Mouse (Mus musculus): Measurements from ENCODE around the gene Fam124a. TPM values are rescaled to one million over a fixed set of nuclear protein-coding genes. Genes with fewer than 3 reads are reported as not detected.
"Not testable (repeated sequence)": the region's sequence is repeated elsewhere in the genome, so short reads cannot be mapped to it uniquely, and the experiment has no call there.

Fam124a gene
- polyA plus RNA-seq, 1 experiment from 2014 or later, result 3.4 TPM

- Histone ChIP-seq H3K36me3 (no peaks in the 10 kb centered on the region), H3K27ac (no peak overlapping the region), H3K4me3 (replicated peaks) (no peak overlapping the region), H3K4me2 (no peak overlapping the region), H3K4me1 (replicated peaks) (peaks cover 22% of the 10 kb centered on the region), H3K27me3 (peaks cover 34% of the 10 kb centered on the region), H3K9ac (no peak overlapping the region), H3K9me3 (replicated peaks) (no peaks in the 10 kb centered on the region)
- ATAC-seq (ENCODE audit: low read depth) (no peak), DNase-seq (no peak)
- 82% methylated on average over 4 of the region's 4 CpGs for WGBS (ENCODE audit: insufficient replicate concordance)
Observed at GRCm38 (mm10) chr14:62552771-62553170, 2.8 kb upstream of the Fam124a start.

- no peak overlapping the region for H3K4me2 ChIP-seq
- no peak overlapping the region for H3K4me3 ChIP-seq (replicated peaks)
- DNase-seq (no peak), ATAC-seq (ENCODE audit: low read depth) (no peak)
- no peaks in the 10 kb centered on the region for H3K36me3 ChIP-seq
- H3K4me1 ChIP-seq (replicated peaks), result peaks cover 22% of the 10 kb centered on the region
- no peaks in the 10 kb centered on the region for H3K9me3 ChIP-seq (replicated peaks)
- 64% methylated on average over 5 of the region's 5 CpGs for WGBS (ENCODE audit: insufficient replicate concordance)
- peaks cover 36% of the 10 kb centered on the region for H3K27me3 ChIP-seq
- no peak overlapping the region for H3K27ac ChIP-seq
- no peak overlapping the region for H3K9ac ChIP-seq
Observed at GRCm38 (mm10) chr14:62553786-62554185, 1.8 kb upstream of the Fam124a start.

- ATAC-seq (ENCODE audit: low read depth) (peak; percentile 42), DNase-seq (no peak)
- peak overlapping the region; percentile 70 for H3K9ac ChIP-seq
- peak overlapping the region; percentile 63 for H3K27ac ChIP-seq
- H3K4me3 ChIP-seq (replicated peaks), result peak overlapping the region; percentile 65
- H3K36me3 ChIP-seq, result no peaks in the 10 kb centered on the region
- 7% methylated on average over 38 of the region's 38 CpGs for WGBS (ENCODE audit: insufficient replicate concordance)
- no peaks in the 10 kb centered on the region for H3K9me3 ChIP-seq (replicated peaks)
- H3K4me2 ChIP-seq, result peak overlapping the region; percentile 82
- peaks cover 36% of the 10 kb centered on the region for H3K27me3 ChIP-seq
- H3K4me1 ChIP-seq (replicated peaks), result peaks cover 22% of the 10 kb centered on the region
Observed at GRCm38 (mm10) chr14:62555840-62556810, 588 bp downstream of the Fam124a start.

- no peak for DNase-seq
Observed at GRCm38 (mm10) chr14:62557111-62557510, 1.6 kb downstream of the Fam124a start.

GRCm38 (mm10) chr14:62561875-62562748 lies 6.6 kb downstream of the Fam124a start:
- Histone ChIP-seq H3K27ac (no peak overlapping the region), H3K4me3 (replicated peaks) (no peak overlapping the region), H3K4me2 (no peak overlapping the region), H3K4me1 (replicated peaks) (no peaks in the 10 kb centered on the region), H3K9me3 (replicated peaks) (no peaks in the 10 kb centered on the region), H3K27me3 (peaks cover 11% of the 10 kb centered on the region), H3K9ac (no peak overlapping the region), H3K36me3 (no peaks in the 10 kb centered on the region)
- no peak for DNase-seq
- WGBS (ENCODE audit: insufficient replicate concordance), result 55% methylated on average over 17 of the region's 17 CpGs
- ATAC-seq (ENCODE audit: low read depth), result no peak

More at GRCm38 (mm10) chr14:62557111-62557510, 1.6 kb downstream of the Fam124a start:
- no peak for ATAC-seq (ENCODE audit: low read depth)
- Histone ChIP-seq H3K4me2 (peak overlapping the region; percentile 82; the same call in 1 of the 2 replicates), H3K27me3 (peaks cover 39% of the 10 kb centered on the region), H3K9ac (no peak overlapping the region), H3K9me3 (replicated peaks) (no peaks in the 10 kb centered on the region), H3K4me3 (replicated peaks) (peak overlapping the region; percentile 65), H3K36me3 (no peaks in the 10 kb centered on the region), H3K4me1 (replicated peaks) (peaks cover 22% of the 10 kb centered on the region), H3K27ac (no peak overlapping the region)
- 60% methylated on average over 3 of the region's 3 CpGs for WGBS (ENCODE audit: insufficient replicate concordance)

GRCm38 (mm10) chr14:62563679-62564078 lies 8.1 kb downstream of the Fam124a start:
- Histone ChIP-seq H3K4me3 (replicated peaks) (no peak overlapping the region), H3K27ac (no peak overlapping the region), H3K9ac (no peak overlapping the region), H3K4me2 (no peak overlapping the region), H3K27me3 (0 out of 2 replicates have a peak, but pooled peaks cover 6% of the 10 kb centered on the region), H3K36me3 (no peaks in the 10 kb centered on the region), H3K9me3 (replicated peaks) (no peaks in the 10 kb centered on the region), H3K4me1 (replicated peaks) (no peaks in the 10 kb centered on the region)
- WGBS (ENCODE audit: insufficient replicate concordance), result 84% methylated on average over 7 of the region's 7 CpGs
- no peak for ATAC-seq (ENCODE audit: low read depth)
- DNase-seq, result no peak

GRCm38 (mm10) chr14:62566821-62567220 lies 11.3 kb downstream of the Fam124a start, which contains the start of gene Gm4131:
TSS of gene Gm4131 (minus strand) at chr14:62566921.
- H3K4me3 ChIP-seq (replicated peaks); H3K27ac ChIP-seq; H3K36me3 ChIP-seq; DNase-seq; H3K4me1 ChIP-seq (replicated peaks); H3K4me2 ChIP-seq; H3K27me3 ChIP-seq; ATAC-seq (ENCODE audit: low read depth); H3K9me3 ChIP-seq (replicated peaks); H3K9ac ChIP-seq: not testable (repeated sequence)
- WGBS (ENCODE audit: insufficient replicate concordance), result 68% methylated on average over 9 of the region's 9 CpGs

GRCm38 (mm10) chr14:62569463-62569862 lies 13.9 kb downstream of the Fam124a start:
- no peaks in the 10 kb centered on the region for H3K9me3 ChIP-seq (replicated peaks)
- H3K4me1 ChIP-seq (replicated peaks), result no peaks in the 10 kb centered on the region
- no peak overlapping the region for H3K9ac ChIP-seq
- DNase-seq (no peak), ATAC-seq (ENCODE audit: low read depth) (no peak)
- no peaks in the 10 kb centered on the region for H3K27me3 ChIP-seq
- WGBS (ENCODE audit: insufficient replicate concordance), result 76% methylated on average over 5 of the region's 5 CpGs
- no peak overlapping the region for H3K4me3 ChIP-seq (replicated peaks)
- H3K27ac ChIP-seq, result no peak overlapping the region
- H3K36me3 ChIP-seq, result no peaks in the 10 kb centered on the region
- H3K4me2 ChIP-seq, result no peak overlapping the region

- Histone ChIP-seq H3K9ac (no peak overlapping the region), H3K36me3 (no peaks in the 10 kb centered on the region), H3K4me1 (replicated peaks) (no peaks in the 10 kb centered on the region), H3K4me3 (replicated peaks) (no peak overlapping the region), H3K27me3 (peaks cover 4% of the 10 kb centered on the region; the same call in 1 of the 2 replicates), H3K4me2 (no peak overlapping the region), H3K27ac (no peak overlapping the region), H3K9me3 (replicated peaks) (no peaks in the 10 kb centered on the region)
- ATAC-seq (ENCODE audit: low read depth), result no peak
- no peak for DNase-seq
- 41% methylated on average over 4 of the region's 4 CpGs for WGBS (ENCODE audit: insufficient replicate concordance)
Observed at GRCm38 (mm10) chr14:62570299-62570698, 14.8 kb downstream of the Fam124a start.

- no peaks in the 10 kb centered on the region for H3K4me1 ChIP-seq (replicated peaks)
- no peak for DNase-seq
- H3K9ac ChIP-seq, result no peak overlapping the region
- no peak overlapping the region for H3K4me2 ChIP-seq
- H3K27me3 ChIP-seq, result peaks cover 4% of the 10 kb centered on the region; the same call in 1 of the 2 replicates
- no peaks in the 10 kb centered on the region for H3K9me3 ChIP-seq (replicated peaks)
- no peaks in the 10 kb centered on the region for H3K36me3 ChIP-seq
- no peak overlapping the region for H3K27ac ChIP-seq
- WGBS (ENCODE audit: insufficient replicate concordance), result 5% methylated on average over 2 of the region's 3 CpGs
- no peak overlapping the region for H3K4me3 ChIP-seq (replicated peaks)
- ATAC-seq (ENCODE audit: low read depth), result no peak
Observed at GRCm38 (mm10) chr14:62573454-62573853, 17.9 kb downstream of the Fam124a start.

- no peaks in the 10 kb centered on the region for H3K4me1 ChIP-seq (replicated peaks)
- H3K27me3 ChIP-seq, result peaks cover 4% of the 10 kb centered on the region; the same call in 1 of the 2 replicates
- ATAC-seq (ENCODE audit: low read depth) (no peak), DNase-seq (no peak)
- H3K4me3 ChIP-seq (replicated peaks), result no peak overlapping the region
- no peak overlapping the region for H3K9ac ChIP-seq
- no peaks in the 10 kb centered on the region for H3K9me3 ChIP-seq (replicated peaks)
- WGBS (ENCODE audit: insufficient replicate concordance), result 64% methylated on average over 6 of the region's 6 CpGs
- no peaks in the 10 kb centered on the region for H3K36me3 ChIP-seq
- no peak overlapping the region for H3K4me2 ChIP-seq
- no peak overlapping the region for H3K27ac ChIP-seq
Observed at GRCm38 (mm10) chr14:62574906-62575305, 19.4 kb downstream of the Fam124a start.
